Mouse (Mus musculus): ENCODE measurements at regions not wholly inside any gene's neighbourhood (a gene's known extent, or its start where the extent isn't known, plus 50 kb on each side); places are given as distances from the start of the nearest gene placed in this dataset.
"Not testable (repeated sequence)": the region's sequence is repeated elsewhere in the genome, so short reads cannot be mapped to it uniquely, and the experiment has no call there.

- in situ Hi-C loops (cut with MboI) = no loop called here
Observed at GRCm38 (mm10) chr10:96188168-96188567, 51.8 kb downstream of the Gm5426 start.

GRCm38 (mm10) chr10:96190168-96190987 is 54.0 kb downstream of the Gm5426 start:
- in situ Hi-C loops (cut with MboI) = no loop called here

GRCm38 (mm10) chr10:96200932-96201641 is 64.7 kb downstream of the Gm5426 start:
- in situ Hi-C loops (cut with MboI) = no loop called here

- in situ Hi-C loops (cut with MboI) = no loop called here
Observed at GRCm38 (mm10) chr10:96201891-96202290, 65.5 kb downstream of the Gm5426 start.

GRCm38 (mm10) chr10:96202871-96203270 is 66.5 kb downstream of the Gm5426 start:
- in situ Hi-C loops (cut with MboI) = no loop called here

- in situ Hi-C loops (cut with MboI) = no loop called here
Observed at GRCm38 (mm10) chr10:96204198-96204597, 67.8 kb downstream of the Gm5426 start.

- in situ Hi-C loops (cut with MboI) = no loop called here
Observed at GRCm38 (mm10) chr10:96209171-96209570, 72.8 kb downstream of the Gm5426 start.

GRCm38 (mm10) chr10:96211189-96211588 is 74.8 kb downstream of the Gm5426 start:
- in situ Hi-C loops (cut with MboI) = loop anchor here (10.0 kb wide), 1 partner anchor 954 kb away; no protein-coding TSS in a partner anchor

- in situ Hi-C loops (cut with MboI) = loop anchor here (10.0 kb wide), 1 partner anchor 951 kb away; no protein-coding TSS in a partner anchor
Observed at GRCm38 (mm10) chr10:96213876-96214275, 77.5 kb downstream of the Gm5426 start.

GRCm38 (mm10) chr10:96214285-96214684 is 77.9 kb downstream of the Gm5426 start:
- in situ Hi-C loops (cut with MboI) = loop anchor here (10.0 kb wide), 1 partner anchor 951 kb away; no protein-coding TSS in a partner anchor

GRCm38 (mm10) chr10:96214946-96215345 is 78.5 kb downstream of the Gm5426 start:
- in situ Hi-C loops (cut with MboI) = loop anchor here (5.0 to 10.0 kb wide), 4 partner anchors 117 to 1097 kb away; partner anchors contain the start of gene Btg1

- in situ Hi-C loops (cut with MboI) = no loop called here
Observed at GRCm38 (mm10) chr10:96220731-96221130, 84.3 kb downstream of the Gm5426 start.

GRCm38 (mm10) chr10:96230391-96230790 is 94.0 kb downstream of the Gm5426 start:
- in situ Hi-C loops (cut with MboI) = no loop called here

- in situ Hi-C loops (cut with MboI) = no loop called here
Observed at GRCm38 (mm10) chr10:96231309-96231708, 94.9 kb downstream of the Gm5426 start.

GRCm38 (mm10) chr10:96232889-96233288 is 96.5 kb downstream of the Gm5426 start:
- in situ Hi-C loops (cut with MboI) = no loop called here

GRCm38 (mm10) chr10:96234564-96235412 is 98.4 kb downstream of the Gm5426 start:
- in situ Hi-C loops (cut with MboI) = no loop called here

GRCm38 (mm10) chr10:96236031-96236430 is 99.6 kb downstream of the Gm5426 start:
- in situ Hi-C loops (cut with MboI) = not testable (repeated sequence)

- in situ Hi-C loops (cut with MboI) = no loop called here
Observed at GRCm38 (mm10) chr10:96236777-96237373, 100.5 kb downstream of the Gm5426 start.

GRCm38 (mm10) chr10:96237572-96238130 is 101.2 kb downstream of the Gm5426 start:
- in situ Hi-C loops (cut with MboI) = no loop called here

- in situ Hi-C loops (cut with MboI) = no loop called here
Observed at GRCm38 (mm10) chr10:96238251-96238650, 101.8 kb downstream of the Gm5426 start.

- in situ Hi-C loops (cut with MboI) = no loop called here
Observed at GRCm38 (mm10) chr10:96238850-96239249, 102.4 kb downstream of the Gm5426 start.

Measured in mature B cell (primary cell).